Mouse (Mus musculus): ENCODE measurements around the gene Sipa1l3.

Gene Sipa1l3

GRCm38 (mm10) chr7:29305263-29305988 is 213.0 kb downstream of the Sipa1l3 start:
- no peak for DNase-seq (ENCODE audit: low spot score in 2 of 2)

- no peak for DNase-seq (ENCODE audit: low spot score in 2 of 2)
Observed at GRCm38 (mm10) chr7:29304463-29305262, 213.8 kb downstream of the Sipa1l3 start.

- no peak for DNase-seq (ENCODE audit: low spot score in 2 of 2)
Observed at GRCm38 (mm10) chr7:29303738-29304462, 214.5 kb downstream of the Sipa1l3 start, which contains the start of gene Dpf1. Dpf1 (plus strand) TSS chr7:29303951.

DNA sequence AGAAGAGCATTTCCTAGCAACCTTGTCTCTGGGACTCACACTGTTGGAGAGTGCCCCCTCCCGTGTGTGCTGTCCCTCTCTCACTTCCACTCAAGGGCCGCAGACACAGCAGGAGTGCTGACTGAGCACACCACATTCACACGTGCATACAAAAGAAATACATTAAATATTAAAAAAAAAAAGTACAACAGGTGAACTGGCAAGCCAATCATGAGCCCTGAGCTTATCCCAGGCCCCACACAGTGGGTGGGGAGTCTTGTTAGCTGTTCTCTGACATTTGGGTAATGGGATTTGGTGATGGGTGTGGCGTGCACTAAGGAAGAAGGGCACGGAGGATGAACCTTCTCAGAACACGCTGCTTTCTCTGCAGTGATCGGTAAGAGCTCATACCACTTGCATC is 215.8 kb downstream of the Sipa1l3 start:
- DNase-seq (ENCODE audit: low spot score in 2 of 2), result no peak

- DNase-seq (ENCODE audit: low spot score in 2 of 2), result no peak
Observed at GRCm38 (mm10) chr7:29301127-29301566, 217.3 kb downstream of the Sipa1l3 start.

DNA sequence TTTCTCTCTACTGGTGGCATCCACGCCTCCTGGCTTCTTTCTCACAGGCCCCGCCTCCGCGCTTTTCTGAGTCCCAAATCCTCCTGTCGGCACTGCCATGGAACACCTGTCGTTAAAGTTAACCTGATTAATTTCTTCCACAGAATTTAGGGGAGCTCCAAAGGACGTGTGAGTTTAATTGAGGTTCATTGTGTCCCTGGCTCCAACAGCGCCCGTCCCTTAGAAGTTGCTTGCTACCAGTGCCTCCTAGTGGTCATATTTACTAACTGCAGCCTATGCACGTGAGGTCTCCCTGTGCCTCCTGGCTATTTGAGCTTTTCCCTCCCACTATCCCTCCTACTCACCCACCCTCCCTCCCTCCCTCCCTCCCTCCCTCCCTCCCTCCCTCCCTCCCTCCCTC is 221.4 kb downstream of the Sipa1l3 start:
- DNase-seq (ENCODE audit: low spot score in 2 of 2), result no peak

GRCm38 (mm10) chr7:29295861-29296647 is 222.4 kb downstream of the Sipa1l3 start:
- no peak for DNase-seq (ENCODE audit: low spot score in 2 of 2)

DNA sequence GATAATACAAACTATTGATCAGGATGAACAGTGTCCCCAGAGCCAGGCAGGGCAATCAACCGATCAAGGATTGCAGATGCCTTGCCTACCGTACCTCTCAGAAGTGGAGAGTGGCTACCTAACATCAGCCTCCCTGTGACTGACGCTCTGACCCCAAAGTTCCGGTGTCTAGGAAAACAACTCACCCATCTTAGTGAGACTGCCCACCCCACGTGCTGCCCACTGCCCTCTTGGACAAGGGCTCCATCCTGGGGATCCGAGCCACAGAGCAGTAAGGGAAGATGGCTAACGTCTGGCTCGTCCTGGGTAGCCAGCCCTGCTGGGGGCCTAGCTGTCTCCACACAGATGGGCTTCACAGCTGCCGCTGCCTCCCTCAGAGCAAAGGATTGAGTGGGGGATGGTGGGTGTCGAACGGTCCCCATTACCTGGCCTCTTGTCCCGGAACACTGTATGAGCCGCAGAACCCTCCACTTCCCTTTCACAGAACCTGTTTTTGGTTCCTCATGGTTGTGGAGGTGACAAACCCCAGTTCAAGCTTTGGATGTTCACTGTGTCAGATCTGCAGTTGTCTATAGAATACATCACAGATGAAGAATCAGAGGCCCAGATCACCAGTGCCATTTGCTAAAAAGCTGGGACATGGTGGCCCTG is 224.2 kb downstream of the Sipa1l3 start:
- no peak for DNase-seq (ENCODE audit: low spot score in 2 of 2)

DNA sequence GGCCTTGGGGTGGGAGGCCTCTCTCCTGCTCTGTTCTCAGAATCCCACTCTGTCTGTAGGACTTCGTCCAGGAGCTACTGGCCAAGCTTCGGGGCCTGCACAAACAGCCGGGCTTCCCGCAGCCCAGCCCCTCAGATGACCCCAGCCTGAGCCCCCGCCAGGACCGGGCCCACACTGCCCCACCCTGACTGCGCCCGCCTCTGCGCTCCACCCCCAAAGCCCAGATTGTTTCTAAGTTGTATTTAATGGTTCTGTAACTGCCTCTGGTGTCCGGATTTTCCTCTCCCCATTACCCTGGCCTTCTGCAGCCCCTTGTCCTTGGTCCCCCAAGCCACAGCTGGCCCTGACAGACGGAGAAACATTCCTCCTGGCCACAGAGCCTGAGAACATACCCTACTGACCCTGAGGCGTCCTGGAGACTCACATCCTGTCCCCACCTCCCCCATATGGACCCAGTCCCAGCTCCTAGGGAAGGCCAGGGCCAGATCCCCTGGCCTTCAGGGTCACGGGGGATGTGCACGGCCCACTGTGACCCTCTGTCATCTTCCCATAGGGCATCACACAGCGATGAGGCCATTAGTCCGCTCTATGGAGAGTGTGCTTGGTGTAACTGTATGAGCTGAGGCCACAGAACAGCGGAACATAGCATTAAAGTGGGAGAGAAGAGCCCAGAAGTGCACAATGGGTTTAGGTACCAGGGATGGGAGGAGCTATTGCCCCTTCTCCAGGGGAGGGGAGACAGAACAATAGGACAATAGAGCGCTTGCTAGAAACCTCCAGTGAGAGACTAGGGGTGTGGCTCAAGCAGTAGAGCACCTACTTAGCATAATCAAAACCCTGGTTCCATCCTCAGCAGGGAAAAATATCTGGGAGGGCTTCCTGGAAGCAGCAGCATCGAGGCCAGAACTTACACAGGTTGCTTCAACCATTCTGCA is 225.0 kb downstream of the Sipa1l3 start:
- no peak for DNase-seq (ENCODE audit: low spot score in 2 of 2)

GRCm38 (mm10) chr7:29292458-29293098 is 225.9 kb downstream of the Sipa1l3 start:
- DNase-seq (ENCODE audit: low spot score in 2 of 2), result no peak

DNA sequence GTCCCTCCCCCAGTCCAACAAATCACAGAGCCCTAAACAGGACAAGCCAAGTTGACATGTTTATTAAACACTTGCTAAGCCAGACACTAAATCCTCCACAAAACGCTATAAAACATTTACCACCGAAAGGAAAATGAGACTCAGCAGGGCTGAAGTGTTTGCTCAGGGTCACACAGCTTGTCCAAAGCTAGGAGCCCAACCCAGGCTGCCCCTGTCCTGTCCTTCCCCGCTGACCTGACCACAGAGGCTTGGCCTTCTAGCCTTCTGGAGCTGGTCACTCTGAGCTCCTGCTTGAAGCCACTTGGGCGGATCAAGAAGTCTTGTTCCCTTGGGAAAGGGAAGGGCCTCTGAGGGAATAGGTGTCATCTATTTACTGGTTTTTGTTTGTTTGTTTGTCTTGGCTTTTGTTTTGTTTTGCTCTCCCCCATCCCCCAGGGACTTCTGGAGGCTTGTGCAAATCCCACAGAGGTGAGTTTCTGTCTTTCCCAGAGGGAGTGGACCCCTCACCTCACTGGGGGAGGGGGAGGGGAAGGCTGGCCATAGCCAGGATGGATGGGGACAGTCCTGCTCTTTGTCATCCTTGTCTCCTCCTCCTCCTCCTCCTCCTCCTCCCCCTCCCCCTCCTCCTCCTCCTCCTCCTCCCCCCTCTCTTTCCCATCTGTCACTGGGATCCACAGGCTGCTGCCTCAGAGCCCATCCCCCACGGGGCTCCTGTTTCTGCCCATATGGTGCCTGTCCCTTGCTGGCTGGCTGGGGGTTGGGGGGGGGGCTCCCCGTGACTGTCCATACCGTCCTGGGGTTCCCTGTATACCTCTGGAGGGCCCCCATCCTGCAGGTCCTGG is 226.6 kb downstream of the Sipa1l3 start:
- DNase-seq (ENCODE audit: low spot score in 2 of 2), result no peak

- DNase-seq (ENCODE audit: low spot score in 2 of 2), result no peak
Observed at GRCm38 (mm10) chr7:29290691-29291485, 227.6 kb downstream of the Sipa1l3 start.

DNA sequence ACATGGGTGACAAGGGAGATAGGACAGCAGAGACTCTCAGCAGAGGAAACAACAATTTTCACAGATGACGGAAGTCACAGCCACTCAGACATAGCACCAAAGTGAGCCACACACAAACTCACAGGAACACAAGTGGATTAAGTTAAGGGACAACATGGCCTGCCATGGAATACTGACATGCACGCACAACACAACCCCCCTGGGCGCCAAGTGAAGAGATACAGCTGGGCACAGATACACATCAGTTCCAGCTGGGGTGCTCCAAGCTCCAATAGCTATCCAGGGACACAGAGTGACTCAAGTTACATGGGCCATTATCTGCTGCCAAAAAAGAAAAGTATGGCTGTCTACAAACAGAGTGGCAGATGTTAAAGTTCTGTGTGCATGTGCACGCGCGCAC is 228.6 kb downstream of the Sipa1l3 start:
- DNase-seq (ENCODE audit: low spot score in 2 of 2), result no peak

DNA sequence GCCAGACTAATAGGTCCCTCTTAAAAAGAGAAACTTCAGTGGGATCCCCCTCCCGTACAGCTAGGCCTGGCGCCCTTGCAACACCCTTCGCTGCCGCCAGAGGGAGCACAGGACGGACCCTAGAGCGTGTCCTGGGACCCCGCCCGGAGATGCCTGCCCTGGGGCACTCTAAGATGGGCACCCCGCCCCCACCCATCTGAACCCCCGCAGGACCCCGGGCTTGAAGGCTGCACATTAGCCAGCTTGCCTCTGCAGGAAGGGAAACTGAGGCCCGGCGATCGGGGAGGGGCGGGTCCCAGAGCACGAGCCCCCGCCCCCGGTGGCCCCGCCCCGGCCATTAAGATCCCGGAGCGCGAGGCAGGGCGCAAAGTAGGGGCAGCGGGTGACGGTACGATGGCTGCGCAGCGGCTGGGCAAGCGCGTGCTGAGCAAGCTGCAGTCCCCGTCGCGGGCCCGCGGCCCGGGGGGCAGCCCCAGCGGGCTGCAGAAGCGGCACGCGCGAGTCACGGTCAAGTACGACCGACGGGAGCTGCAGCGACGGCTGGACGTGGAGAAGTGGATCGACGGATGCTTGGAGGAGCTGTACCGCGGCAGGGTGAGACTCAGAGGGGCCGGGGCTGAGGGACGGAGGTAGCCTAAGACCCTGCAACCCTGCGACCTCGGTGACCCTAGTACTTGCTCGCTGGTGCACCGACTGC is 229.4 kb downstream of the Sipa1l3 start, which contains the start of gene Ppp1r14a:
TSS of gene Ppp1r14a (plus strand) at position 367 of the 697 bp plus-strand sequence.
- DNase-seq (ENCODE audit: low spot score in 2 of 2), result peak in 1 of 2 experiments; percentile 67

- no peak for DNase-seq (ENCODE audit: low spot score in 2 of 2)
Observed at GRCm38 (mm10) chr7:29288079-29288478, 230.4 kb downstream of the Sipa1l3 start.

DNA sequence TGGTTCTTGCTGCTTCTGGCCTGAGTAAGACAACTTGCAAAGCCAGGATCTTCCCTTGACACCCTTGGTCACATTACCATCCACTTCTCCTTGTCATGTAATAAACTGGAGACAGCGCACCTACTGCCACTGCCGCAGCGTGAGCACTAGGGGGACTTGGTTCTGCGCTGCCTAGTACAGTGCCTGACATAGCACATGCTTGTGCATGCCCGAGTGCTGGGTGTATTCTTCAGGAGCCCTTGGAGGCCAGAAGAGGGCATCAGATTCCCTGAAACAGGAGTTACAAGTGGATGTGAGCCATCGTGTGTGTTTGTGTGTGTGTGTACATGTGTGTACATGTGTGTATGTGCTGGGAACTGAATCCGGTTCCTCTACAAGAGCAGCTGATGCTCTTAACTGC is 231.0 kb downstream of the Sipa1l3 start:
- DNase-seq (ENCODE audit: low spot score in 2 of 2), result no peak

DNA sequence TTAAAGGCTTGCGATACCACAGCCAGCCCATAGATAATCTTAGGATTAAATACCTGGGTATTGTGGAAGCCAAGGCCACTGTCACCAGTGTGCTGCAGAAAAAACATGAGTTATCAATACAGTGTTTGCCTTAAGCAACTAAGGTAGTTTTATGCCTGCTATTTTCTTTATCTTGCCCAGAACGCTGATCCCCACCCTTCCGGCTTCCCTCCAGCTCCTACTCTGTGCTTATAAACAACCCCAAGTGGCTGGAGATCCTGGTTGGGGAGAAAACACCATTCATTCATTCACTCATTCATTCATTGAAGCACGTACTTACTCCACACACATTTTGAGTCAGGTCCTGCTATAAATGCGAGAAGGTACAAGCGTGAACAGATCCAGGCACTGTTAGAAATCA is 233.9 kb downstream of the Sipa1l3 start:
- no peak for DNase-seq (ENCODE audit: low spot score in 2 of 2)
